In the genomic region with DNA sequence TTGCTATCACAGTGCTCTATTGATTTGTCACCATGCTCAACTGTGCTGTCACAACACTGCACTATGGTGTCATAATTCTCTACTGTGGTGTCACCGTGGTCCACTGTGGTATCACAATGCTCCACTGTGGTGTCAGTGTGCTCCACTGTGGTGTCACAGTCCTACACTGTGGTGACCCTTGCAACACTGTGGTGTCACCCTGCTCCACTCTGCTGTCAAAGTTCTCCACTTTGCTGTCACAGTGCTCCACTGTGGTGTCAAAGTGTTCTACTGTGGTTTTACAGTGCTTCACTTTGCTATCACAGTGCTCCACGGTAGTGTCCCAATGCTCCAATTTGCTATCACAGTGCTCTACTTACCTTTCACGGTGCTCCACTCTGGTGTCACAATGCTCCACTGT, we compare ENCODE assay signal across 10 mouse cellular contexts.
"Had no signal": no experiment of that assay in that cellular context is flagged by ENCODE, and none has a peak within 500 bp of the region (broad histone marks: within the 10 kb centered on the region; RNA-seq: fewer than 3 reads in every experiment).

No protein-coding gene starts in this region.

- H3K4me2 ChIP-seq: limb, embryonic 15.5 days; midbrain, embryonic 13.5 days; neural tube, embryonic 12.5 days had no signal

- H3K4me1 ChIP-seq: limb, embryonic 15.5 days; midbrain, embryonic 13.5 days; neural tube, embryonic 12.5 days had no signal

- H3K9me3 ChIP-seq: limb, embryonic 15.5 days; midbrain, embryonic 13.5 days; neural tube, embryonic 12.5 days had no signal

- H3K27ac ChIP-seq: limb, embryonic 15.5 days; liver, embryonic 14.5 days; midbrain, embryonic 13.5 days; neural tube, embryonic 12.5 days had no signal

- H3K36me3 ChIP-seq: limb, embryonic 15.5 days; midbrain, embryonic 13.5 days; neural tube, embryonic 12.5 days had no signal

- H3K27me3 ChIP-seq: limb, embryonic 15.5 days; midbrain, embryonic 13.5 days; neural tube, embryonic 12.5 days had no signal

- H3K4me3 ChIP-seq: limb, embryonic 15.5 days; midbrain, embryonic 13.5 days; myocyte; neural tube, embryonic 12.5 days had no signal

- DNase-seq: kidney, adult 11 months; kidney, postnatal 14 days; left cerebral cortex, postnatal 4 days; lung, adult 18-20 months; retina, postnatal 1 day had no signal

- H3K9ac ChIP-seq: limb, embryonic 15.5 days; liver, embryonic 14.5 days; midbrain, embryonic 13.5 days; neural tube, embryonic 12.5 days had no signal

- ATAC-seq: midbrain, embryonic 13.5 days had no signal
